Mouse (Mus musculus): Measurements from ENCODE around the gene Tor1aip1.

The Tor1aip1 gene

DNA sequence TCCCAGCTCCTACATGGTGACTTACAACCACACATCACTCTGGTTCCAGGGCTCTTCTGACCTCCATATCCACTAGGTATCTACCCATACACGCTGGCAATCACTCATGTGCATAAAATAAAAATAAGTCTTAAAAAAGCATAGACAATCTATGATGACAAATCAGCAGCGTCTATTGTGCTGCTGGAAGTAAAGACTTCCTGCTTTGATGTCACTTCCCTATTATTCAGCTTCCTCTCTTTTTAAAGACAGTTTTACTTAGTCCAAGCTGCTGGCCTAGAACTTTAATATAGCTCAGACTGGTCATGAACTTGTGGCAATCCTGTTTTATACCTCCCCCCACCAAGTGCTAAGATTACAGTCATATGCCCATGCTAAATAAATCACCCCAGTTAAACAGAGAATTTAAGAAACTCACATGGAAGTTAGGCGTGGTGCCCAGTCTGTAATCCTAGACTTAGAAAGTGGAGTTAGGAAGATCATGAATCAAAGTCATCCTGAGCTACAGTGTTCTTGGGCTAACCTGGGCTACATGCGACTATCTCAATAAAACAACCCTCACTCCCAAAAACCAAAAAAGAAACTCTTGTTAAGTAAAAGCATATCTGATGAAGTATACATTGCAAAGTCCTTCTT, 7.8 kb downstream of the Tor1aip1 start:
- DNase-seq: no peak

DNA sequence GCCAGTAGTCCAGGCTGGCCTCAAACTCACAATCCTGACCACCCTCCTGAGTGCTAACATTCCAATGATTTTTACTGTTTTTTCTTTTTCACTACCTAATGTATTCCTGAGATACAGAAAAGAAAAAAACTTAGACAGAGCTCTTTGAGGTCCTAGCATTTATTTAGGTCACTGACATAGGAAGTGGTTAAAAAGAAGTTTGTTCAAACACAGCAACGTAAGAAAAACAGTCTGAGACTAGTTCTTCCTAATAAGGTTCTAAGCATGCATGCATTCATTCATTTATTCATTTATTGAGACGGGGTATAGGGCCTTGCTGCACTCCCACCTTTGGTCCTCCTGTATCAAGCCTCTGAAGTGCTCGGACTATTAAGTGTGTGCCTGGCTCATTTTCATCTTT, 8.4 kb downstream of the Tor1aip1 start:
- no peak for DNase-seq

- DNase-seq: no peak
These were observed 11.3 kb downstream of the Tor1aip1 start for GRCm38 (mm10) chr1:156024831-156025503.

DNA sequence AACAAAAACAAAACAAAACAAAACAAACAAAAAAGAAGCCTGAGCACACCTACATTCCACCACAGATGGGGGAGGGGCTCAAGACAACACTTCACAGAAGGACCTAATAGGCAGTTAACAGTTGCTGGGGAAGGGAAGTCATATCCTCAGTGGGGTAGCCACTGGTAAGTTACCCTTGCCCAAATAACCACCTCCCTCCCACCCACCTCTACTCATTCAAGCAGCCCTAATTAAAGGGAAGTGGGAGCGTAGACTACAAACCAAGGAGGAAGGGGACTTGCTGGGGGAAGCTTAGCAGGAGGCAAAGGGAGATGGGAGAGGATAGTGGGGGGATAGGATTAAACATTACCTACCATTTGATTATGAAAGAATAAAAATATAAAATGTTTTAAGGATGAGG, 15.9 kb downstream of the Tor1aip1 start:
- no peak for DNase-seq

GRCm38 (mm10) chr1:156019800-156020199, 16.5 kb downstream of the Tor1aip1 start:
- no peak for DNase-seq

GRCm38 (mm10) chr1:156009003-156009402, 27.3 kb downstream of the Tor1aip1 start:
- no peak for DNase-seq

DNA sequence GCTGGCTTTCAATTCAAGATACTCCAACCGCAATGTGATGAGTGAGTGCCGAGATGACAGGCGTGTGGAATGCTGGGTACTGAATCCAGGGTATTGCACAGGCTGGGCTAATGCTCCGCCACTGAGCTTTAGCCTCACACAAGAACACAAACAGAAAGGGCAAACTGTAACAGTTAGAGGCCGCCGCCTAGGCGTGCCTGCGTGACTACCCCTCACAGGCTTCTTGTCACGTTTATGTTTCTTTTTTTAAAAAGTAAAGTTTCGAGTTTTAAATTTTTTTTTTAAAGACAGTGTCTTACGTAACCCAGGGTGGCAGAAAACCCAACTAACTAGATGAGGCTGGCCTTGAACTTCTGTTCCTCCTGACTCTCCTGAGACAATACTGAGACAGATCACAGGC, 30.4 kb downstream of the Tor1aip1 start:
- no peak for DNase-seq

DNA sequence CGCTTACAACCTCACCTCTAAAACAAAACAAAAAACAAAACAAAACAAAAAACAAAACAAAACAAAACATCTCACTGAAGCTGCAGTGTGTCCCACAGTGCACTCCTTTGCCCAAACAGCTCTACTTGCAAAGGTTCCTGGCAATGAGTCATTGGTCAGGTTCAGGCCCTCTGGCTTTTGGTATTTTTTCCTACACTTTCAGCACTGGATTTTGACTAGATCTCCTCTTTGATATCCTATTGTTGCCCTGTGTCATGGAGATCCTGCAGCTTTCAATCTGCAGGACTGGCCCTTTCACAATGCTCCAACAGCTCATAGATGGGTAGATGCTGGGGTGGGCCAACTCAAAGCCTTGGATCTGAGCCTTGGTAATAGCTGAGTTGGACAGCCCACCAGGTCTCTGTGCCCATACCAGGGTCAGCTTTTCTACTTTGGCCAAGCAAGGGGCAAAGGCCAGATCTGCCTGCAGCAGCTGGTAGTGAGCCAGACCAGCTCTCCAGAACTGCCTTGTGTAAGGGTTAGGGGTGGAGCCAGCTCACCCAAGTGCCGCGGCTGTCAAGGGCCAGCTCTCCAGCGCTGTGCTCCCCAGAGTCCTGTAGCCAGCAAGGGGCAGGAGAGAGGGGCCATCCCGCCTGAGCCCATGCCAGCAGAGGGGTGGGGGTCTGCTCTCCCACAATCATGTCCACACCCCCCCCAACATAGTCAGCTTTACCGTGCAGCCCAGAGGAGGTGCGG, 32.9 kb downstream of the Tor1aip1 start:
- DNase-seq: peak in 1 of 2 experiments; percentile 23

DNA sequence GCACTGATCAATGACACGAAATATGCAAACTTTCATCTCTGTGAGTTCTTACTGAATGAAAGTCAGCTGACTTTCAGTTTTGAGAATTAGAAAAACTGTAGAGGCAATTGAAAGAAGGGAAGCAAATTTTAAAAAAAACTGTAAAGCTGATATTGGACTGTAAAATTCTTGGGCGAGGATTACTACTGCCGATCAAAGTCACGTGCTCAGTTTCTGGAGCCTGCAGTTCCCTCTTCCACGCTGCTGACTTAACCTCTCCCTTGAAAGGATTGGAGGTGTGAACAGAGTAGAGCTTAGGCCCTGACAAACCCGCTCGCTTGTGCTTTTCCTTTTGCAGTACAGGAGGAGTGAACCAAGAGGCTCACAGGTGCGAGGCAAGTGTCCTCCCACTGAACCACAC, 33.9 kb downstream of the Tor1aip1 start:
- no peak for DNase-seq

DNA sequence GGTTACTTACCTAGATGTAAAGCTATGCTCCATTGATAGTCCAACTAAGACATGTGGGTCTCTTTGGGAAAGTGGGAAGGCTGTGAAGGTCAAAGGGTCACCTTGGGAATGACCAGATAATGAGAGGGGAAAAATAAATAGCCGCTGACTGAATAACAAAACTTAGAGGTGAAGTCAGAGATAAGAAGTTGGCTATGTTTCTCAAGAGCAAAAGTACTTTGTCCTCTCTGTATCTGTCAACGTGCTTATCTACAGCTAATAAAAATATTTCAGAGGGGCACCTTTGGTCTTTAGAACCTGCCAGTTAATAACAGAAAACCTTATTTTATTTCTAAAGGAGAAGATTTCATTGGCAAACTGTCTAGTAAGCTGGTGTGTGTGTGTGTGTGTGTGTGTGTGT, 40.7 kb downstream of the Tor1aip1 start:
- DNase-seq: no peak

DNA sequence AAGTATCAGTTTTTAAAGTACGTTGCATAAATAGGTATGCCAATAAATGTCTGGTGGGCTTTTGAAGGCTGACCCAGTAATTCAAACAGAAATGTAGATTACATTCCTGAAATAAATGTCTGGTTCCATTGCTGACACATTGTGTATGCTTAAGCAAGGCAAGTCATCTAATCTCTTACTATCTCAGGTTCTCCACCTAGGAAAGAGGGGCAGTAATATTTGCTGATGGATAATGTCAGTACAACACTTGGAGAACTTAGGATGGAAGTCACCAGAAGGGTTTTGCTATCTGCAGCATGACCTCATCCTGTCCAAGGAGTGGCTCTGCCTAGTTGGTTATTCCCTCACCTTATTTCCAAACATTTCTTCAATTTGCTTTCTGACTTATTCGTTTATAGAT, 41.8 kb downstream of the Tor1aip1 start:
- no peak for DNase-seq

GRCm38 (mm10) chr1:155990391-155990790, 45.9 kb downstream of the Tor1aip1 start:
- DNase-seq: no peak

GRCm38 (mm10) chr1:155989387-155989786, 46.9 kb downstream of the Tor1aip1 start:
- peak; percentile 35 to 42 for DNase-seq

GRCm38 (mm10) chr1:155987625-155988024, 48.7 kb downstream of the Tor1aip1 start:
- DNase-seq: no peak

GRCm38 (mm10) chr1:155974931-155975330, 61.3 kb downstream of the Tor1aip1 start:
- no peak for DNase-seq

- DNase-seq: peak in 1 of 2 experiments; percentile 4
These were observed 62.4 kb downstream of the Tor1aip1 start for GRCm38 (mm10) chr1:155973719-155974379.

DNA sequence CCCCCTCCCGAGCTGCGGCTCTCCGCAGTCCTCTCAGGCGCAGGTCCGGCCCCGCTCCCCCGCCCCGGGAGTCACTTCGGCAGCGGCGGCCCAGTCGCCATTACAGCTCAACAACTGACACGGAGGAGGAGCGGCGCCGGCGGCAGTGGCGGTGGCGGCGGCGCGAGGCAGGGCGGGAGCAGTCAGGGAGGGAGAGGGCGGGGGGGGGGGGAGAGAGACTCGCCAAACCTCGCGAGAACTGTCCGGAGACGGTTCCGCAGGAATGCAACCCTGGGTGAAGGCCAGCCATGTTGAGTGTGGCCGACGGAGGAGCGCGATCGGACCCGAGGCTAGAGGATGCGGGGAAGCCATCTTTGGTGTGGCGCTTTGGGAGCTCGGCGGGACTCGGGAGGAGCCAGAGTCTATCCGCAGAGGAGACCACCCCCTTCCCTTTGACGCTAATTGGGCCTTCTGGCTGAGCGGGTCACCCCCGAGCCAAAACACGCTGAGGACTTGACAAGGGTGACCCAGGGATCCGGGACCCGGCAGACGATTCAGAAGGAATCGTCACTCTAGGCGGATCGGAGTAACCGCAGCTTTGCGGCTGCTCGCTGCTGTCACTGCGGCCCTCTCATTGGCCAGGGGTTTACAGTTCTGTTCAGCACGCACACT, 63.1 kb downstream of the Tor1aip1 start, which contains the start of gene Cep350:
TSS of gene Cep350 (minus strand) at position 188 of the 651 bp plus-strand sequence.
- peak; percentile 96 to 98 for DNase-seq

- no peak for DNase-seq
These were observed 63.9 kb downstream of the Tor1aip1 start for GRCm38 (mm10) chr1:155972146-155973067.
